Mouse (Mus musculus): ENCODE data around the gene Aurkb.
"Not testable (repeated sequence)": the region's sequence is repeated elsewhere in the genome, so short reads cannot be mapped to it uniquely, and the experiment has no call there.

Gene Aurkb

GRCm38 (mm10) chr11:69045531-69046394 is at the start of gene Aurkb:
Gene Aurkb (plus strand): TSS chr11:69045647.
- DNase-seq: peak; percentile 93

- DNase-seq: no peak
Measured at GRCm38 (mm10) chr11:68997080-68997479, 48.4 kb upstream of the Aurkb start.

DNA sequence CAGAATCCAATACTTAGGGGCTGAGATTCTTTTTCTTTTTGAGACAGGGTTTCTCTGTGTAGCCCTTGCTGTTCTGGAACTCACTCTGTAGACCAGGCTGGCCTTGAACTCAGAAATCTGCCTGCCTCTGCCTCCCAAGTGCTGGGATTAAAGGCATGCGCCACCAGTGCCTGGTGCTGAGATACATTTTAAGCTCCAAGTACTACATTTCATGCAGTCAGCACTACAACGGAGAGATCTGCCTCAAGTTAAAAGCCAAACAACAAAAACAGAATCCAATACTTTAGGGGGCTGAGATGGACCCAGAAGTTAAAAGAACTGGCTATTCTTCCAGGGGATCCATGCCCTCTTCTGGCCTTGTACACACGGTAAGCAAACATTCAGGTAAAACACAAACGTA is 42.7 kb upstream of the Aurkb start:
- not testable (repeated sequence) for DNase-seq

- DNase-seq: peak; percentile 52
Measured at GRCm38 (mm10) chr11:69003592-69003991, 41.9 kb upstream of the Aurkb start.

GRCm38 (mm10) chr11:69005193-69005592 is 40.3 kb upstream of the Aurkb start:
- no peak for DNase-seq

DNA sequence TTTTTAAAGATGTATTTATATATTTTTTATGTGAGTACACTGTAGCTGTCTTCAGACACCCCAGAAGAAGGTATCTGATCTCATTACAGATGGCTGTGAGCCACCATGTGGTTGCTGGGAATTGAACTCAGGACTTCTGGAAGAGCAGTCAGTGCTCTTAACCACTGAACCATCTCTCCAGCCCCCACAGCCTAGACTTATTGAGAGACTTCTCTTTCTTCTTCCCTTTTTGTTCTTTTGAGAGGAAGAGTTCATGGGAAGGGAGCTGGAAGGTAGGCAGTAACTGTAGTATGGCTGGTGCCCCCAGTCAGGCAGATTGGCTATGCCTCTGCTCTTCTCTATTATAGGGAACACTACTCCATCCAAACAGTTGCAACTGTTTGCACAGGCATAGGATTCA is 38.9 kb upstream of the Aurkb start:
- not testable (repeated sequence) for DNase-seq

DNA sequence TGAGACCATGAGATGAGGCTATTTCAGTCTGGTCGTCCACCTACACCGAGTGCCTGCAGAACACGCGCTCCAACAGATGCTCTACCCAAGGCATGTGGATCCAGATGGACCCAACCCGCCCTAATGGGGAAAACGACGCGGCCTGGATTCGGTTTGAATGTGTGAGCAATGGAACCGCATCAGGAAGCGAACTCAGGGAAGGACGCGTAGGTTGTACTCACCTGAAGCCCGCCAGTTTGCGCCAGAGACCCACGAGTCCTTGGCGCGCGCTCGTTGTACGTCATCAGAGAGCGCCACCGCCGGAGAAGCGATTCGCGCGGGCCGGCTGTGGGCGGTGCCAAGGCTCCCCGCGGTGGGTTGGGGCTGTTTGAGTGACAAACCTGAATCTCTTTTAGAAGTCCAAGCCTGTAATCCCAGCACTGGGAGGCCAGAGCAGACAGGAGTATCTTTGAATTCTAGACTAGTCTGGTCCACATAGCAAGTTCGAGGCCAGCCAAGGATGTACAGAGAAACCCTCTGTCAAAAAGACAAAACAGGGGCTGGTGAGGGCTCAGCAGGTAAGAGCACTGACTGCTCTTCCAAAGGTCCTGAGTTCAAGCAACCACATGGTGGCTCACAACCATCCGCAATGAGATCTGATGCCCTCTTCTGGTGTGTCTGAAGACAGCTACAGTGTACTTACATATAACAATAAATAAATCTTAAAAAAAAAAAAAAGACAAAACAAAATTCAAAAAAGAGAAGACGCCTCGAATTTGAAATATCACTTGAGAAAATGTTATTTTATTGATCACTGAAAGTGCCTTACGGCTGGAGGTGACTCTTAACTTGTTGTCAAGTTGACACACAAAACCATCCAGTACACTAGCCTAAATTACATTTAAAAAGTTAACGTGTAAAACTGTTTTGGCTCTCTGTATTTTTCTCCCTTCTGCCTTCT is 37.0 kb upstream of the Aurkb start, which contains the start of gene Pfas:
Gene Pfas, minus strand, starts transcription at position 279 of the 940 bp plus-strand sequence.
- DNase-seq: peak; percentile 97

GRCm38 (mm10) chr11:69009508-69009907 is 35.9 kb upstream of the Aurkb start:
- DNase-seq: no peak

GRCm38 (mm10) chr11:69010400-69011323 is 34.8 kb upstream of the Aurkb start:
- no peak for DNase-seq

DNA sequence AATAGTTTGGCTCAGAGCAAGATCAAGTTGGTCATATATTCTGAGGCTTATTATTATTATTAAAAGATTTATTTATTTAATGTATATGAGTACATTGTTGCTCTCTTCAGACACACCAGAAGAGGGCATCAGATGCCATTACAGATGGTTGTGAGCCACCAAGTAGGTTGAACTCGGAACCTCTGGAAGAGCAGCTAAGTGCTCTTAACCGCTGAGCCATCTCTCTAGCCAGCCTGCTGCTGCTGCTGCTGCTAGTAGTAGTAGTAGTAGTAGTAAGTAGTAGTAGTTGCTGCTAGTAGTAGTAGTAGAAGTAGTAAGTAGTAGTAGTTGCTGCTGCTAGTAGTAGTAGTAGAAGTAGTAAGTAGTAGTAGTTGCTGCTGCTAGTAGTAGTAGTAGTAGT is 34.0 kb upstream of the Aurkb start:
- DNase-seq: not testable (repeated sequence)

GRCm38 (mm10) chr11:69012071-69012601 is 33.3 kb upstream of the Aurkb start:
- peak; percentile 93 for DNase-seq

DNA sequence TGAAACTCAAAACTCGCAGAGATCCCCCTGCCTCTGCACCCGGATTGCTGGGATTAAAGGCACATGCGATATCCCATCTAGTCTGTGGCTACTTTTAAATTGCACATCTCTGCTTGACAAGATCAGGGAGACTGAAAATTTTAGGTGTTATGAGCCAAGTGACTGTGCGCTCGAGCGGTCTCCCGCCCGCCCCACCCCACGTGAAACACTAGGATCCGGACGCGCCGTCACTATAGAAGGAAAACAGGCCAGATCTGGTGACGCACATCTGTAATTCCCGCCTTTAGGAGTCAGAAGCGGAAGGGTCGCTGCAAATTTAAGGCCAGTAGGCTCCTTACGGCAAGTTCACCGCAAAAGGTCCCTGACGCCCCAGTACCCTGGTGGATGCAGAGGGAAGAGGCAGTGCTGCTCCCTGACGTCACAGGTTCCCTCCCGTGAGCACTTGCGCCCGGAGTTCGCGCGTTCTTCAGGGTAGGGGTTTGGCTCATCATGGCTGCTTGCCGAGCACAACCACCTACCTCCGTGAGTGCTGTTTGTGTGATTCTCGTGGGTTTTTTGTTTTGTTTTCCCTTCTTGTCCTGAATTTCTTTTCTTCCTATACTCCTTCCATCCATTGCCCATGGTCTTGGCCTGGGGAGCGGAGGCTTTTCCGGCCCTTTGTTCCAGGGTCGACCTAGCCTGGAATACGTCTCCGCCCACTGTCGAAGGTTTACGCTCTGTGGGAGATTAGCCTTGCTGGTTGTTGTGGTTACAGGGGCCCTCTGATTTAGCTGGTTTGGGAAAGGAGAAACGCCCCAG is 29.6 kb upstream of the Aurkb start, which contains the start of gene Ctc1:
Gene Ctc1, plus strand, starts transcription at position 268 of the 798 bp plus-strand sequence.
- peak; percentile 94 for DNase-seq

GRCm38 (mm10) chr11:69016755-69017154 is 28.7 kb upstream of the Aurkb start:
- DNase-seq: no peak

- DNase-seq: no peak
Measured at GRCm38 (mm10) chr11:69020691-69021090, 24.8 kb upstream of the Aurkb start.

DNA sequence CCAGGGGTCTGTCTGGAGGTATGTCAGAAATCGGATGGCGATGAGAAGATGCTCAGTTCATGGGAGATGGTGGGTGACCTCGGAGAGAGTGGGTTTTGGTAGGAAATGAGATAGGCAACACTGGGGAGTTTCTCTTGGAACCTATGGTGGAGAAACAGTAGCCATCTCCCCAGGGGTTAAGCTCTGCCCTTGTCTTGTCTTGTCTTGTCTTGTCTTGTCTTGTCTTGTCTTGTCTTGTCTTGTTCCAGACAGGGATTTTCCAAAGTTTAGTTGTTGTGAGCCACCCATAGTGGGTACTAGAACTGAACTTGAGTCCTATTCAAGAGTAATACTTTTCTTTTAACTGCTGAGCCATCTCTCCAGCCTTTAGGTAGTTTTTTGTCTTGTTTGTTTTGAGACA is 18.9 kb upstream of the Aurkb start:
- DNase-seq: no peak

- no peak for DNase-seq
Measured at GRCm38 (mm10) chr11:69028805-69029204, 16.6 kb upstream of the Aurkb start.

GRCm38 (mm10) chr11:69033552-69033951 is 11.9 kb upstream of the Aurkb start:
- DNase-seq: no peak

GRCm38 (mm10) chr11:69034585-69034984 is 10.9 kb upstream of the Aurkb start:
- no peak for DNase-seq

DNA sequence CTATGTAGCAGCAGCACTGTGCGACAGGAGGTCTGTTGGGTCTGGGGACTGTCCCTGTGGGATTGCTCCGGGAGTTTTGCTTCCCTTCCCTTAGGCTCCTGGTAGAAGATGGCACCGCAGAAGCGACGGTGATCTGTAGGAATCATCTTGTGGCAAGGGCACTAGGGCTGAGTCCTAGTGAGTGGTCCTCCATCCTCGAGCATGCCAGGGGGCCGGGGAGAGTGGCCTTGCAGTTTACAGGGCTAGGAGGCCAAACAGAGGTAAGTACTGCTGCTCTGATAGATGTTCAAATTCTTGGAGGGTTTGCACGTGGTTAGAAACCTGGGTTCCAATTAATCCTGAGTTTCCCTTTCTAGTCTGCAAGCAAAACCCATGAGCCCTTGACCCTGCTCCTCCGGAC is 10.0 kb upstream of the Aurkb start:
- DNase-seq: no peak

GRCm38 (mm10) chr11:69035849-69036248 is 9.6 kb upstream of the Aurkb start:
- DNase-seq: peak; percentile 91
